Mouse (Mus musculus) testis, adult 2 months (tissue): ENCODE data around the gene Gm44502.

Experiments used
- CTCF ChIP-seq: fragments of 200-500 bp; IDR thresholded peaks from 2 replicates; pipeline ENCODE4 v1.5.1; 2012; ENCODE audit warnings: low read depth, mild to moderate bottlenecking, inconsistent platforms, low read length, moderate library complexity; ENCODE audit not compliant: control insufficient read depth, insufficient read depth, insufficient replicate concordance
- POLR2A ChIP-seq: fragments of 200-500 bp; IDR thresholded peaks from 2 replicates; pipeline ENCODE4 v1.6.1; 2012; ENCODE audit warnings: low read depth, mild to moderate bottlenecking, inconsistent platforms, low read length, moderate library complexity; ENCODE audit not compliant: control insufficient read depth

GRCm38 (mm10) chr15:89476475-89476815, 46.9 kb upstream of the Gm44502 start:
- TF ChIP-seq POLR2A (no peak), CTCF (no peak)
